Mouse (Mus musculus): ENCODE measurements around the gene Fkbp6. TPM values are rescaled to one million over a fixed set of nuclear protein-coding genes. Genes with fewer than 3 reads are reported as not detected.

Gene Fkbp6
- polyA plus RNA-seq, 1 experiment from 2014 or later, result 0.55 TPM

DNA sequence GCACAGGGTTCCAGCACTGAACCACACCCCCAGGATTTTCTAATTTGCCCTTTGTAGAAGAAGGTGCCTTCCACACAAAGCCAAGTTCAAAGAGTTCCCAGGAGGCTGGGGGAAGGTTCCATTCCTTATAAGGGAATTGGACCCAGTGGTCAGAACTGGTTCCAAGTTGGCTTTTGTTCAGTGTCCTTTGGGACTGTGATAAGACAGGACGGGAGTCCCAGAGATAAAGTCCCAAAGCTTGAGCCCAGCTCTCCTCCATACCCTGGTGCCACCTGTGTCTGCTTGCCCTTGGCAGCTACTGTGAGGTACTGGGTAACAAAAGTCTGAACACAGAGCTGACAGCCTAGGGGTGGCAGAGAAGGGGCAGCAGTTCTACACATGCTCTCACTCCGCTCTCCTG is 9.9 kb upstream of the Fkbp6 start:
- WGBS, result 91% methylated on average over 2 of the region's 2 CpGs
- no peak overlapping the region for H3K27ac ChIP-seq (ENCODE audit: low read depth, low read length)
- ATAC-seq, result no peak
- H3K9me3 ChIP-seq (ENCODE audit: control insufficient read depth, low read length), result peaks cover 3% of the 10 kb centered on the region; the same call in 1 of the 2 replicates
- no peaks in the 10 kb centered on the region for H3K4me1 ChIP-seq (ENCODE audit: control insufficient read depth, insufficient read depth, low read depth, low read length)
- no peaks in the 10 kb centered on the region for H3K27me3 ChIP-seq (replicated peaks; ENCODE audit: control insufficient read depth, insufficient read depth, low read length)
- no peaks in the 10 kb centered on the region for H3K36me3 ChIP-seq (ENCODE audit: control insufficient read depth, insufficient read depth, low read length)
- H3K9ac ChIP-seq (ENCODE audit: low read depth, low read length), result no peak overlapping the region
- no peak overlapping the region for H3K4me3 ChIP-seq (ENCODE audit: low read length)
- H3K4me2 ChIP-seq (ENCODE audit: low read length), result no peak overlapping the region

DNA sequence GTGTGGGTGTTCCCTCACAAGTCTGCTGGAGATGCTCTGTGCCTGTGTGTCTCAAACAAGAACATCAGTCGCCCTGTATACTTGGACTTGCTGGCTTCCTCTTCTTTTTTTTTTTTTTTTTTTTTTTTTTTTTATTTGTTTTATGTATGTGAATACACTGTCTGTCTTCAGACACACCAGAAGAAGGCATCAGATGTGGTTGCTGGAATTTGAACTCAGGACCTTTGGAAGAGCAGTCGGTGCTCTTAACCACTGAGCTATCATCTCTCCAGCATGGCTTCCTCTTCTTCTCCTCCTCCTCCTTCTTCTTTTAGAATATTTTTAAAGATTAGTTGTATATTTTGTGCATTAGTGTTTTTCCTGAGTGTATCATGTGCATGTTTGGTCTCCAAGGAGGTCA is 7.7 kb upstream of the Fkbp6 start:
- 90% methylated on average over 2 of the region's 2 CpGs for WGBS
- Histone ChIP-seq H3K4me2 (ENCODE audit: low read length) (no peak overlapping the region), H3K9me3 (ENCODE audit: control insufficient read depth, low read length) (peaks cover 3% of the 10 kb centered on the region; the same call in 1 of the 2 replicates), H3K27ac (ENCODE audit: low read depth, low read length) (no peak overlapping the region), H3K4me1 (ENCODE audit: control insufficient read depth, insufficient read depth, low read depth, low read length) (no peaks in the 10 kb centered on the region), H3K9ac (ENCODE audit: low read depth, low read length) (no peak overlapping the region), H3K27me3 (replicated peaks; ENCODE audit: control insufficient read depth, insufficient read depth, low read length) (no peaks in the 10 kb centered on the region), H3K36me3 (ENCODE audit: control insufficient read depth, insufficient read depth, low read length) (no peaks in the 10 kb centered on the region), H3K4me3 (ENCODE audit: low read length) (no peak overlapping the region)
- no peak for ATAC-seq

DNA sequence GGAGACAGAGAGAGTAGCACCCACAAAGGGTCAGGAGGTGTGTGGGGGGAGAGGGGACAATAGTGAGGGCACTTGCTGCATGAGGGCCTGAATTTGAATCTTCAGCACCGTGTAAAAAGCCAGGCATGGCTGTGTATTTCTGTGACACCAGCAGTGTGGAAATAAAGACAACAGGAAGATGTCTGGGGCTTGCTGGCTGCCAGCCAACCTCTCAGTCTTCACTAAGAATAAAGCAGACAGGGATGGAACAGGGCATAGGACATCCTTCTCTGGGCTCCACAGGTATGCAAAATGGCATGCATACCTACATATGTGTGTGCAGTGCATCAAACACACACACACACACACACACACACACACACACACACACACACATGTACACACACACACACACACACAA is 6.2 kb upstream of the Fkbp6 start:
- Histone ChIP-seq H3K27ac (ENCODE audit: low read depth, low read length) (no peak overlapping the region), H3K9ac (ENCODE audit: low read depth, low read length) (no peak overlapping the region), H3K27me3 (replicated peaks; ENCODE audit: control insufficient read depth, insufficient read depth, low read length) (no peaks in the 10 kb centered on the region), H3K4me2 (ENCODE audit: low read length) (no peak overlapping the region), H3K9me3 (ENCODE audit: control insufficient read depth, low read length) (peaks cover 3% of the 10 kb centered on the region; the same call in 1 of the 2 replicates), H3K4me1 (ENCODE audit: control insufficient read depth, insufficient read depth, low read depth, low read length) (no peaks in the 10 kb centered on the region), H3K36me3 (ENCODE audit: control insufficient read depth, insufficient read depth, low read length) (no peaks in the 10 kb centered on the region), H3K4me3 (ENCODE audit: low read length) (no peak overlapping the region)
- no peak for ATAC-seq
- 32% methylated on average over 1 of the region's 1 CpGs for WGBS

DNA sequence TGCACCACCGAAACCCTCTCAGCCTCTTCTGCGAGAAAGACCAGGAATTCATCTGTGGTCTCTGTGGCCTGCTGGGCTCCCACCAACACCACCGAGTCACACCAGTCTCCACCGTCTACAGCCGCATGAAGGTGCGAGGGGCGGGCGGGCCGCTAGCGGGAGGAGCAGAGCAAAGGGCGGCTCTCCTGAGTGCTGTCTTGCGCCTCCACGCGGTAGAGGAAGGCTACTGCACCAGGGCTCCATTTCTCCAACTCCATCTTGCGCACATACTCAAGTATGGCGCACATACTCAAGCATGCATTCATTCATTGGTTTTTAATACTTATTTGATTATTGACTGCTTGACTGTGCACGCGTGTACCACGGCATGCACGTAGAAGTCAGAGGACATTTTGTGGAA is 3.7 kb upstream of the Fkbp6 start:
- Histone ChIP-seq H3K27ac (ENCODE audit: low read depth, low read length) (no peak overlapping the region), H3K4me2 (ENCODE audit: low read length) (no peak overlapping the region), H3K4me3 (ENCODE audit: low read length) (no peak overlapping the region), H3K27me3 (replicated peaks; ENCODE audit: control insufficient read depth, insufficient read depth, low read length) (no peaks in the 10 kb centered on the region), H3K9ac (ENCODE audit: low read depth, low read length) (no peak overlapping the region), H3K9me3 (ENCODE audit: control insufficient read depth, low read length) (peaks cover 11% of the 10 kb centered on the region), H3K4me1 (ENCODE audit: control insufficient read depth, insufficient read depth, low read depth, low read length) (no peaks in the 10 kb centered on the region), H3K36me3 (ENCODE audit: control insufficient read depth, insufficient read depth, low read length) (no peaks in the 10 kb centered on the region)
- 22% methylated on average over 20 of the region's 20 CpGs for WGBS
- ATAC-seq, result no peak

DNA sequence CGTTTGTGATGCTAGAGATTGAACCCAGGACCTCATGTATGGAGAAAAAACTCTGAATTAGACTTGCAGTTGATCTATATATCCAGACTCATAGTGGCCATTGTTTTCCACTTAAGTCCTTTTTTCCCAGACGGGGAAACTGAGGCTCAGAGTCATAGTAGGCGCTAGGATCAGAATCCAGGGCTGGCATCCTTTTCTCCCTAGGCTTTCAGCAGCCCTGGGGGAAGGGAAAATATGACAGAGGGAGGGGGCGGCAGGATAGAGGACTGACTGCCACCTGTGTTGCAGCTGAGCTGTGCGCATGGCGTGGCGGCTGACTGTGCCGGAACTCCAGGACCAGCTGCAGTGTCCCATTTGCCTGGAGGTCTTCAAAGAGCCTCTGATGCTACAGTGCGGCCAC is 3.2 kb upstream of the Fkbp6 start, which contains the start of gene Trim50:
Gene Trim50 (plus strand): TSS at position 301 of the 400 bp plus-strand sequence.
- H3K9ac ChIP-seq (ENCODE audit: low read depth, low read length), result no peak within 1 kb of the TSS
- no peaks in the 10 kb centered on the region for H3K4me1 ChIP-seq (ENCODE audit: control insufficient read depth, insufficient read depth, low read depth, low read length)
- no peaks in the 10 kb centered on the region for H3K27me3 ChIP-seq (replicated peaks; ENCODE audit: control insufficient read depth, insufficient read depth, low read length)
- no peak within 1 kb of the TSS for H3K27ac ChIP-seq (ENCODE audit: low read depth, low read length)
- 63% methylated on average over 9 of the region's 9 CpGs for WGBS
- peaks cover 11% of the 10 kb centered on the region for H3K9me3 ChIP-seq (ENCODE audit: control insufficient read depth, low read length)
- H3K4me2 ChIP-seq (ENCODE audit: low read length), result no peak within 1 kb of the TSS
- H3K36me3 ChIP-seq (ENCODE audit: control insufficient read depth, insufficient read depth, low read length), result no peaks in the 10 kb centered on the region
- ATAC-seq, result no peak
- H3K4me3 ChIP-seq (ENCODE audit: low read length), result no peak within 1 kb of the TSS

DNA sequence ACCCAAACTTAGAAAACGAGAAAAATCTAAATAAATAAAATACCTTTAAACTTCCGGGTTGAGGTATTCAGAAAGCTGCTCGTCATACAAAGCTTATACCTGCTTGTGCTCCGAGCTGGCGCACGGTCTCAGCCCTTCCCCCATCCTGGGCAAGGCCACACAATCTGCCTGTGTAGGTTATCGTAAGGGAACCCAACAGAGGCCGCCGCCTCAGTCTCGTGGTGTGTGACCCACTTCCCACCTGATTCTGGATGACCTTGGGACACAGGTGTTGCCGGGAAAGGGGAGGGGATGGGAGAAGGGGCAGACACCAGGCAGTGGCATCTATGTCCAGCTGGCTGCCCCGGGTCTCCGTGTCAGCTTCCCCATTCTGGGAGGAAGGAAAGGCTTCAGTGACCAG is 1.8 kb upstream of the Fkbp6 start:
- H3K4me2 ChIP-seq (ENCODE audit: low read length), result no peak overlapping the region
- no peak overlapping the region for H3K4me3 ChIP-seq (ENCODE audit: low read length)
- WGBS, result 86% methylated on average over 13 of the region's 13 CpGs
- H3K9me3 ChIP-seq (ENCODE audit: control insufficient read depth, low read length), result peaks cover 8% of the 10 kb centered on the region
- ATAC-seq, result no peak
- no peak overlapping the region for H3K27ac ChIP-seq (ENCODE audit: low read depth, low read length)
- no peaks in the 10 kb centered on the region for H3K36me3 ChIP-seq (ENCODE audit: control insufficient read depth, insufficient read depth, low read length)
- H3K27me3 ChIP-seq (replicated peaks; ENCODE audit: control insufficient read depth, insufficient read depth, low read length), result no peaks in the 10 kb centered on the region
- H3K4me1 ChIP-seq (ENCODE audit: control insufficient read depth, insufficient read depth, low read depth, low read length), result no peaks in the 10 kb centered on the region
- no peak overlapping the region for H3K9ac ChIP-seq (ENCODE audit: low read depth, low read length)

DNA sequence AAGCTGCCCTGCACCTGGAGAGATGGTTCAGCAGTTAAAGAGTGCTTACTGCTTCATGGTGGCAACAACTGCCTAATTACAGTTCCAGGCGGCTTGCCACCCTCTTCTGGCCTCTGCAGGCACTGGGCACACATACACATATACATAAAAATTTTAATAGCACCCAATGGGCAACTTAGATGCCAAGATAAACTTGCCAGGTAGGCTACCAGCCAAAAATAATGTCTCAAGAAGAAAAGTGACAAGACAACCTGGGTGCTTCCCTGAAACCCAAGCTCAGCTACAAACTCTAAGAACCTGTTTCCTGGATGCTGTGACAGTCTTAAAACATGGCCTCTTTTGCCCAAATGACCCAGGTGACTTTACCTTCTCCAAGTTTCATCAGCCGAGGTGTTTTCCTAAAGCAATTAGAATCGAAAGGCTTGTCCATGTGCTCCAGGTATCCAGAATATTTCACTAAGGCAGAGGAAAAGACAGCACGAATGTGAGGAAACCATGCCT is 2.3 kb downstream of the Fkbp6 start:
- no peaks in the 10 kb centered on the region for H3K36me3 ChIP-seq (ENCODE audit: control insufficient read depth, insufficient read depth, low read length)
- WGBS, result 73% methylated on average over 4 of the region's 4 CpGs
- no peak overlapping the region for H3K4me2 ChIP-seq (ENCODE audit: low read length)
- no peak overlapping the region for H3K9ac ChIP-seq (ENCODE audit: low read depth, low read length)
- no peak for ATAC-seq
- H3K4me3 ChIP-seq (ENCODE audit: low read length), result no peak overlapping the region
- H3K27me3 ChIP-seq (replicated peaks; ENCODE audit: control insufficient read depth, insufficient read depth, low read length), result no peaks in the 10 kb centered on the region
- no peak overlapping the region for H3K27ac ChIP-seq (ENCODE audit: low read depth, low read length)
- peaks cover 8% of the 10 kb centered on the region for H3K9me3 ChIP-seq (ENCODE audit: control insufficient read depth, low read length)
- no peaks in the 10 kb centered on the region for H3K4me1 ChIP-seq (ENCODE audit: control insufficient read depth, insufficient read depth, low read depth, low read length)

DNA sequence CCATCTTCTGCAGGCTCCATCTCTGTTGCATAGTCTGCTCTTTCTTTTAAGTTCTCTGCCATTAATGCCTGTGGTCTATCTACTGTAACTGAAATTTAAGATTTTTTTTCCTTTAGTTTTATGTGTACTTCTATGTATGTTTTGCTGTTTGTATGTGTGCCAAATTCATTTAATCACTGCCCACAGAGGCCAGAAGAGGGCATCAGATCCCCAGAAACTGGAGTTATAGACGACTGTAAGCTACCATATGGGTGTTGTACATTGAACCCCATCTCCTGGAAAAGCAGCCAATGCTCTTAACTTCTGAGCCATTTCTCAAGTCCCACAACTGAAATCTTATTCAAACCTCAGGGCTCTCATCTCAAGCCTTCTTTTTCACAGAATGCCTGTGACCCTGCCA is 3.4 kb downstream of the Fkbp6 start:
- H3K36me3 ChIP-seq (ENCODE audit: control insufficient read depth, insufficient read depth, low read length), result no peaks in the 10 kb centered on the region
- WGBS, result 33% methylated on average over 1 of the region's 1 CpGs
- no peak overlapping the region for H3K4me3 ChIP-seq (ENCODE audit: low read length)
- ATAC-seq, result no peak
- no peaks in the 10 kb centered on the region for H3K4me1 ChIP-seq (ENCODE audit: control insufficient read depth, insufficient read depth, low read depth, low read length)
- no peak overlapping the region for H3K4me2 ChIP-seq (ENCODE audit: low read length)
- H3K27ac ChIP-seq (ENCODE audit: low read depth, low read length), result no peak overlapping the region
- no peaks in the 10 kb centered on the region for H3K27me3 ChIP-seq (replicated peaks; ENCODE audit: control insufficient read depth, insufficient read depth, low read length)
- H3K9ac ChIP-seq (ENCODE audit: low read depth, low read length), result no peak overlapping the region
- H3K9me3 ChIP-seq (ENCODE audit: control insufficient read depth, low read length), result peaks cover 8% of the 10 kb centered on the region

DNA sequence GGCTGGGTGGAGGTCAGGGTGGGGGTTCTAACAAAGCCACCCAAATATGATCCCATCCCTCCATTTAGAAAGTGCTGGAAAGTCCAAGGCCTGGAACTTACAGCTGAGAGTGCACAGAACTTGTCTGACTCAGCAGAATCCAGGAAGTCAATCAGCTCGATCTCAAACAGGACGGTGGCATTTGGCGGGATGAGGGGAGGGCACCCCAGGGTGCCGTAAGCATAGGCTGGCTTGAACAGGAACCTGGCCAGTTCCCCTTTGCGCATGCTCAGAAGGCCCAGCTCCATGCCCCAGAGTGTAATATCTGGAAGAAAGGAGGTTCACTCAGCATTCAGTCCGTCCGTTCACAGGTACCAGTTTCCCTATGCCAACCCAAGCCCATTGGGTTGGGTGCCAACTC is 3.9 kb downstream of the Fkbp6 start:
- ATAC-seq, result no peak
- Histone ChIP-seq H3K9ac (ENCODE audit: low read depth, low read length) (no peak overlapping the region), H3K27ac (ENCODE audit: low read depth, low read length) (no peak overlapping the region), H3K4me3 (ENCODE audit: low read length) (no peak overlapping the region), H3K36me3 (ENCODE audit: control insufficient read depth, insufficient read depth, low read length) (no peaks in the 10 kb centered on the region), H3K4me1 (ENCODE audit: control insufficient read depth, insufficient read depth, low read depth, low read length) (no peaks in the 10 kb centered on the region), H3K9me3 (ENCODE audit: control insufficient read depth, low read length) (peaks cover 8% of the 10 kb centered on the region), H3K27me3 (replicated peaks; ENCODE audit: control insufficient read depth, insufficient read depth, low read length) (no peaks in the 10 kb centered on the region), H3K4me2 (ENCODE audit: low read length) (no peak overlapping the region)
- WGBS, result 72% methylated on average over 7 of the region's 7 CpGs

DNA sequence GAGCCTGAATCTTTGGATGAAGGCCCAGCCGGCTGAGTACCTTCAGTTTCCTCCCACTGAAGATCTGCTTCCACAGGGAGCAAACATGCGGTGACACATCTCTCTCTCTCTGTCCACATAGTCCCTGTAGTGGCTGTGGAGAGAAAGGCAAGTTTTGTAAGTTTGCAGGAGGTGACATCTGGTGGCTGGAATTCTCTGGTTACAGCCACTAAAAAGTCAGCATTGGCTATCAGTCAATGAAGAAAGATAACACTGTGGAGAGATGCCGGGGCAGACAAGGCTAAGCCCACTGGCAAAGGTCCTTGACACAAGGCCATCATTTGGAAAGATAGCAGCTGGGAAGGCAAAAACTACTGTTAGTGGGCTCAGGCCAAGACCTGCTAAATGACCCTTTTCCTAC is 12.3 kb downstream of the Fkbp6 start:
- H3K9ac ChIP-seq (ENCODE audit: low read depth, low read length), result no peak overlapping the region
- H3K27me3 ChIP-seq (replicated peaks; ENCODE audit: control insufficient read depth, insufficient read depth, low read length), result no peaks in the 10 kb centered on the region
- H3K27ac ChIP-seq (ENCODE audit: low read depth, low read length), result no peak overlapping the region
- H3K9me3 ChIP-seq (ENCODE audit: control insufficient read depth, low read length), result no peaks in the 10 kb centered on the region
- H3K4me3 ChIP-seq (ENCODE audit: low read length), result no peak overlapping the region
- no peaks in the 10 kb centered on the region for H3K36me3 ChIP-seq (ENCODE audit: control insufficient read depth, insufficient read depth, low read length)
- no peak overlapping the region for H3K4me2 ChIP-seq (ENCODE audit: low read length)
- WGBS, result 75% methylated on average over 3 of the region's 3 CpGs
- H3K4me1 ChIP-seq (ENCODE audit: control insufficient read depth, insufficient read depth, low read depth, low read length), result no peaks in the 10 kb centered on the region
- no peak for ATAC-seq
